Mouse (Mus musculus) spleen, adult 18-20 months (tissue): ENCODE data around the gene Chrnb1.

Experiments used
- DNase-seq, 2 experiments: peaks; one replicate each; pipeline ENCODE4 v3.0.0; 2022; ENCODE audit warnings: mixed read lengths in 2 of 2

Chrnb1 gene

GRCm38 (mm10) chr11:69803786-69804651, 8.3 kb upstream of the Chrnb1 start:
- peak; percentile 59 to 79 for DNase-seq

GRCm38 (mm10) chr11:69803328-69803727, 7.6 kb upstream of the Chrnb1 start:
- DNase-seq, result no peak

- peak; percentile 58 to 72 for DNase-seq
Measured at GRCm38 (mm10) chr11:69802648-69803105, 6.9 kb upstream of the Chrnb1 start.

- DNase-seq, result no peak
Measured at GRCm38 (mm10) chr11:69801379-69801977, 5.7 kb upstream of the Chrnb1 start, which contains the start of gene Fgf11. Gene Fgf11, minus strand, starts transcription at chr11:69801857.

- peak in 1 of 2 experiments; percentile 19 for DNase-seq
Measured at GRCm38 (mm10) chr11:69800392-69801197, 4.9 kb upstream of the Chrnb1 start.

GRCm38 (mm10) chr11:69800138-69800391, 4.3 kb upstream of the Chrnb1 start:
- no peak for DNase-seq

- DNase-seq, result peak; percentile 48 to 53
Measured at GRCm38 (mm10) chr11:69799394-69800137, 3.8 kb upstream of the Chrnb1 start.

- no peak for DNase-seq
Measured at GRCm38 (mm10) chr11:69797924-69798323, 2.2 kb upstream of the Chrnb1 start.

- DNase-seq, result peak in 1 of 2 experiments; percentile 32
Measured at GRCm38 (mm10) chr11:69795983-69796435, 266 bp upstream of the Chrnb1 start.

- no peak for DNase-seq
Measured at GRCm38 (mm10) chr11:69793429-69793828, 2.3 kb downstream of the Chrnb1 start.

- no peak for DNase-seq
Measured at GRCm38 (mm10) chr11:69791420-69791819, 4.3 kb downstream of the Chrnb1 start.

- no peak for DNase-seq
Measured at GRCm38 (mm10) chr11:69789431-69789830, 6.3 kb downstream of the Chrnb1 start.

GRCm38 (mm10) chr11:69787306-69787705, 8.4 kb downstream of the Chrnb1 start:
- DNase-seq, result no peak

GRCm38 (mm10) chr11:69784793-69785272, 10.9 kb downstream of the Chrnb1 start:
- no peak for DNase-seq

GRCm38 (mm10) chr11:69781828-69782227, 13.9 kb downstream of the Chrnb1 start:
- DNase-seq, result no peak

GRCm38 (mm10) chr11:69778985-69779384, 16.8 kb downstream of the Chrnb1 start:
- DNase-seq, result no peak

- DNase-seq, result no peak
Measured at GRCm38 (mm10) chr11:69778258-69778982, 17.3 kb downstream of the Chrnb1 start.

- DNase-seq, result no peak
Measured at GRCm38 (mm10) chr11:69777504-69778257, 18.1 kb downstream of the Chrnb1 start.

- no peak for DNase-seq
Measured at GRCm38 (mm10) chr11:69776488-69776887, 19.3 kb downstream of the Chrnb1 start.

- no peak for DNase-seq
Measured at GRCm38 (mm10) chr11:69775716-69776115, 20.0 kb downstream of the Chrnb1 start.

GRCm38 (mm10) chr11:69774961-69775360, 20.8 kb downstream of the Chrnb1 start:
- no peak for DNase-seq
